Mouse (Mus musculus): Measurements from ENCODE around the gene Ehbp1. TPM values are rescaled to one million over a fixed set of nuclear protein-coding genes. Genes with fewer than 3 reads are reported as not detected.

The Ehbp1 gene
- 8.2 to 8.8 TPM (median 8.5 TPM) in 4 replicates for total RNA-seq (2023; ENCODE audit: inconsistent age)

DNA sequence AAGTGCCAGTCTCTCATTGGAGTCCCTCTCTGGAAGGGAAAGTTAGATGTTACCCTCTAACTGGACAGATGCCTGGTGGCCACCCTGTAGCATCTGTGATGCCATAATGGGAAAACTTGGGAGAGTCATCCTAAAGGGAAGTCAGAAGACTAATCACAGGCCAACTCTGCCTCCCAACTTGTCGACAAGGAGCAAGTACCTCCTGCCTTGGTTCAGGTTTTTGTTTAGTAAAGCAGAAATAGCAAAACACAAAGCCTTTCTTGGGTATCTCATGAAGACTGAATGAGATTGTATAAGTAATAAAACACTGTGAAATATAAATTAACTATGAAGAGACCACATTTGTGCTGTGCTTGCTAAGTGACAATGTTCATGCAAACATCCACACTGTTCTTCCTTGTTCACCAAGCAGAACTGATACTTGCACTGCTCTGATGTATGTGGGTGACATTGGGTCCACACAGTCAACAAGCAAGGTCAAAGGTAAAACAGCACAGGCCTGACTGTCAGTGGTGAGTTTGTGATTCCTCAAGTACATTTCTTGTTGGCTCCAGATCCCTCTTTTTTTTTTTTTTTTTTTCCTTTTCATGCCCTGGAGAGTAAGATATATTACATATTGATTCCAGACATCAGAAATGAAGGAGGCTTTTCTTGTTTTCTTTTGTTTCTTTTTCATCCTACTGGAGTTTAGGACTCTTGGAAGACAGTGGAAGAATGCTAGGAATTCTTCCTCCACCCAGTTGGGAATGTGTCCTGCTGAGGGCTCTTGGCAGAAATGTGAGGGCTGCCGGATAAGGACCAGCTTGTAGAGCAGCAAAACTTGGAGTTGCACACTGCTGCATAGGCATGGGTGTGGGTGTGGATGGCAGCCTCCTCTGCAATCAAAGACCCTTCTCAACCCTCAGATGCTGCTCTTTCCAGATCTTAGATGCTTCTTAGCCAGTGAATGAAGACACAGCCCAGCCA is at the start of gene Ehbp1:
TSS of gene Ehbp1 (minus strand) at position 51 of the 966 bp plus-strand sequence.

DNA sequence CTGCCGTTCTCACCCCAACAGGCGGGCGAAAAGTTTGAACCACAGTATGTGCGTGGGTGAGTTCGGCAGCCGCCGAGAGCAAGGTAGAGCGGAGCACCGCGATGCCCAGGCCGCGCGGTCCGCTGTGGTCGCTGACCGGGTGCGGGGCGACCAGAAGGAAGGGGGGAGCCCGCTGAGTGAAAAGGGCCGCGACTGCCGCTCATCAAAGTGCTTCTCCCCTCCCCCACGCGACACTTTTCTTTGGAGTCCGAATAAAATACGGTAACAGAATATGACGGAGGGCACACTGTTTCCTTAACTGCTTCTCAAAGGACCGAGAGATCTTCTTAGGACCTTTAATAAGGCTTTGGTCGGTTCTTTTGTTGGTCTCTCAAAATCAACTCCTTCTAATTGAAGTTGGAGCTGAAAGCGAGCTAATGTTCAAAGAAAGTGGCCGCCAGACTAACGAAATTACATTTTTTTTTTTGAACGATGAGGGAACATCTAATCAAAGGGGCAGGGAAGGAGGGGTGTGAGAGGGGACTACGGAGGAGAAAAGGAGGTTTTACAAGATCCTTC is 339.2 kb downstream of the Ehbp1 start, which contains the start of gene Otx1:
TSS of gene Otx1 (minus strand) at position 115 of the 558 bp plus-strand sequence.

Other genes with a start within 250 kb of the Ehbp1 start
- 1.0 to 1.5 TPM (median 1.2 TPM) in 4 replicates for gene Tmem17, start 169.8 kb upstream of the Ehbp1 start, total RNA-seq (2023; ENCODE audit: inconsistent age)